Mouse (Mus musculus) liver, postnatal 0 days (tissue): ENCODE measurements around the gene Birc5. TPM values are rescaled to one million over a fixed set of nuclear protein-coding genes. Genes with fewer than 3 reads are reported as not detected.
A peak's percentile ranks its signal among the peaks of the same experiment; 100 is the strongest.
"Not testable (repeated sequence)": the region's sequence is repeated elsewhere in the genome, so short reads cannot be mapped to it uniquely, and the experiment has no call there.

Experiments used
- ATAC-seq: fragments of 200-750 bp; cut with Nextera tagmentation; 2 replicates; pipeline ENCODE4 v1.8.0; 2017; ENCODE audit warnings: mild to moderate bottlenecking, moderate library complexity
- DNase-seq: peaks from one replicate; pipeline ENCODE4 v3.0.0-alpha.2; 2016
- H3K27ac ChIP-seq: fragments of 300-500 bp; sonication (generic); 2 replicates; pipeline ENCODE4 v1.5.1; 2014; ENCODE audit warnings: antibody characterized with exemption, moderate library complexity, mild to moderate bottlenecking, low read depth
- H3K27me3 ChIP-seq: fragments of 300-500 bp; sonication (generic); 2 replicates; pipeline ENCODE4 v1.6.1; 2014; ENCODE audit warnings: low read length, control low read depth, mixed read lengths; ENCODE audit not compliant: insufficient read depth
- H3K36me3 ChIP-seq: fragments of 300-500 bp; sonication (generic); replicated peaks from 2 replicates; pipeline ENCODE4 v1.6.1; 2014; ENCODE audit warnings: mild to moderate bottlenecking, control low read depth, low read length, moderate library complexity, mixed read lengths; ENCODE audit not compliant: insufficient read depth
- H3K4me1 ChIP-seq: fragments of 300-500 bp; sonication (generic); 2 replicates; pipeline ENCODE4 v1.6.1; 2014; ENCODE audit warnings: antibody characterized with exemption, mild to moderate bottlenecking, control low read depth; ENCODE audit not compliant: insufficient read depth
- H3K4me2 ChIP-seq: fragments of 300-500 bp; sonication (generic); 2 replicates; pipeline ENCODE4 v1.6.1; 2014; ENCODE audit warnings: low read depth, mild to moderate bottlenecking, low read length, moderate library complexity, mixed read lengths
- H3K4me3 ChIP-seq: fragments of 300-500 bp; sonication (generic); 2 replicates; pipeline ENCODE4 v1.5.1; 2014; ENCODE audit warnings: low read depth, low read length
- H3K9ac ChIP-seq: fragments of 300-500 bp; sonication (generic); replicated peaks from 2 replicates; pipeline ENCODE4 v1.6.1; 2014; ENCODE audit warnings: mild to moderate bottlenecking, moderate library complexity
- H3K9me3 ChIP-seq: fragments of 300-500 bp; sonication (generic); 2 replicates; pipeline ENCODE4 v1.6.1; 2016; ENCODE audit warnings: mild to moderate bottlenecking, control low read depth, low read length, mixed read lengths
- CTCF ChIP-seq: sonication (generic); IDR thresholded peaks from 2 replicates; pipeline ENCODE4 v1.5.1; 2016; ENCODE audit warnings: antibody characterized with exemption, low read depth
- EP300 ChIP-seq: IDR thresholded peaks from 2 replicates; pipeline ENCODE4 v1.6.1; 2016; ENCODE audit warnings: antibody characterized with exemption, low read depth, mild to moderate bottlenecking
- WGBS: fragments of 180-500 bp; shearing (Covaris S2); extraction: QIAGEN DNeasy Blood & Tissue Kit; methylation state at CpG from one replicate; pipeline ENCODE4 v1.1.7; 2014; ENCODE audit not compliant: insufficient replicate concordance; 5-methylcytosine and 5-hydroxymethylcytosine counted together
- polyA plus RNA-seq: library from polyadenylated mRNA; unstranded; fragments of >200 nt; fragmentation: Nextera tagmentation; extraction: Ambion mirVana; gene quantifications from 2 replicates; pipeline ENCODE4 v1.2.1, GENCODE M21; 2015

Gene Birc5
- polyA plus RNA-seq, 1 experiment from 2014 or later, result 197 TPM

GRCm38 (mm10) chr11:117828149-117828887 is 20.7 kb upstream of the Birc5 start:
- H3K4me3 ChIP-seq, result peak overlapping the region; percentile 79
- peak overlapping the region; percentile 91 for H3K9ac ChIP-seq
- peaks cover 87% of the 10 kb centered on the region for H3K4me1 ChIP-seq
- H3K27me3 ChIP-seq, result no peaks in the 10 kb centered on the region
- 39% methylated on average over 18 of the region's 18 CpGs for WGBS
- H3K9me3 ChIP-seq, result no peaks in the 10 kb centered on the region
- peak; percentile 82 for DNase-seq
- TF ChIP-seq CTCF, result no peak
- no peak; the same call in 1 of the 2 replicates for TF ChIP-seq EP300
- H3K4me2 ChIP-seq, result peak overlapping the region; percentile 94
- peaks cover 6% of the 10 kb centered on the region for H3K36me3 ChIP-seq
- no peak for ATAC-seq
- peak overlapping the region; percentile 98 for H3K27ac ChIP-seq

GRCm38 (mm10) chr11:117828888-117829604 is 20.0 kb upstream of the Birc5 start:
- Histone ChIP-seq H3K9me3 (no peaks in the 10 kb centered on the region), H3K4me3 (no peak overlapping the region), H3K4me1 (peaks cover 79% of the 10 kb centered on the region), H3K36me3 (0 out of 2 replicates have a peak, but pooled peaks cover 3% of the 10 kb centered on the region), H3K27ac (peak overlapping the region; percentile 98), H3K4me2 (peak overlapping the region; percentile 94), H3K9ac (peak overlapping the region; percentile 91), H3K27me3 (no peaks in the 10 kb centered on the region)
- ATAC-seq (peak; percentile 20), DNase-seq (peak; percentile 60)
- 22% methylated on average over 9 of the region's 9 CpGs for WGBS
- TF ChIP-seq EP300, result peak; percentile 50; the same call in 1 of the 2 replicates
- TF ChIP-seq CTCF, result no peak

GRCm38 (mm10) chr11:117829671-117830215 is 19.3 kb upstream of the Birc5 start:
- Histone ChIP-seq H3K27ac (peak overlapping the region; percentile 98), H3K9me3 (no peaks in the 10 kb centered on the region), H3K4me1 (peaks cover 75% of the 10 kb centered on the region), H3K27me3 (no peaks in the 10 kb centered on the region), H3K4me3 (no peak overlapping the region), H3K4me2 (peak overlapping the region; percentile 94), H3K9ac (peak overlapping the region; percentile 91), H3K36me3 (no peaks in the 10 kb centered on the region)
- TF ChIP-seq EP300, result no peak
- no peak for TF ChIP-seq CTCF
- peak; percentile 65 for DNase-seq
- ATAC-seq, result peak; percentile 5; the same call in 1 of the 2 replicates
- 46% methylated on average over 2 of the region's 2 CpGs for WGBS

GRCm38 (mm10) chr11:117830401-117830800 is 18.6 kb upstream of the Birc5 start:
- peak overlapping the region; percentile 98 for H3K27ac ChIP-seq
- H3K4me2 ChIP-seq, result peak overlapping the region; percentile 94
- peak; percentile 90 for DNase-seq
- WGBS, result 24% methylated on average over 9 of the region's 9 CpGs
- TF ChIP-seq CTCF, result peak; percentile 28; the same call in 1 of the 2 replicates
- TF ChIP-seq EP300, result peak; percentile 96
- peak overlapping the region; percentile 22 for H3K4me3 ChIP-seq
- peak; percentile 65 for ATAC-seq
- no peaks in the 10 kb centered on the region for H3K36me3 ChIP-seq
- peaks cover 73% of the 10 kb centered on the region for H3K4me1 ChIP-seq
- no peaks in the 10 kb centered on the region for H3K27me3 ChIP-seq
- no peaks in the 10 kb centered on the region for H3K9me3 ChIP-seq
- H3K9ac ChIP-seq, result peak overlapping the region; percentile 91

- WGBS, result 18% methylated on average over 28 of the region's 28 CpGs
- H3K4me3 ChIP-seq, result peak overlapping the region; percentile 42
- no peaks in the 10 kb centered on the region for H3K27me3 ChIP-seq
- ATAC-seq, result peak; percentile 49
- peaks cover 70% of the 10 kb centered on the region for H3K4me1 ChIP-seq
- no peaks in the 10 kb centered on the region for H3K36me3 ChIP-seq
- TF ChIP-seq CTCF, result peak; percentile 97
- 0 out of 2 replicates have a peak, but pooled peaks have one; percentile 28 for TF ChIP-seq EP300
- DNase-seq, result peak; percentile 95
- H3K9ac ChIP-seq, result peak overlapping the region; percentile 55
- peak overlapping the region; percentile 94 for H3K4me2 ChIP-seq
- H3K27ac ChIP-seq, result peak overlapping the region; percentile 98
- H3K9me3 ChIP-seq, result no peaks in the 10 kb centered on the region
Measured at GRCm38 (mm10) chr11:117832086-117832969, 16.7 kb upstream of the Birc5 start.

- ATAC-seq, H3K36me3 ChIP-seq, H3K27me3 ChIP-seq, H3K4me3 ChIP-seq, H3K4me2 ChIP-seq, DNase-seq, H3K9me3 ChIP-seq, H3K9ac ChIP-seq: not testable (repeated sequence)
- WGBS, result 87% methylated on average over 4 of the region's 6 CpGs
- Histone ChIP-seq H3K4me1 (peaks cover 68% of the 10 kb centered on the region), H3K27ac (peak overlapping the region; percentile 98)
Measured at GRCm38 (mm10) chr11:117833509-117833908, 15.5 kb upstream of the Birc5 start.
